Comparison of ENCODE assay signal across 9 mouse cellular contexts in the genomic region with DNA sequence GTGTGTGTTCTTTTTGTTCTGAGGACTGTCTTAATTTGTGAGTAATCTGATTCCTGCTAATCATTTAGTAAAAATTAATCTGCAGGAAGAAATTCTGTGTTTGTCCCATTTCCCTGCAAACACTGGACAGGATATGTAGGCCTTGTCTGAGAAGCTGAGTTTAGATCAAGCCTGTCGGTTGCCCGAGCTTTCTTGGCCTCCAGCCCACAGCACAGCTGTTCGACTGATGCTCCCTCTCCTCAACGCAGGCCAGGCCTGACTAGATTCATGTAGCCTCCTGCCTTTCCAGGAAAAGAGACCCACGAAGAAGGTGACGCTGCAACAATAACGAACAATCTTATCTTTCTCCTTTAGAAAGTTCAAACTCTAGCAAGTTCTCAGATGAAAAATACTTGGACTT.
DNase-seq lines count a peak whose midpoint lies in the region; ATAC-seq lines count a peak whose summit lies in the region.
"Had no signal": no experiment of that assay in that cellular context is flagged by ENCODE, and none has a peak within 500 bp of the region (broad histone marks: within the 10 kb centered on the region; RNA-seq: fewer than 3 reads in every experiment).

No protein-coding gene starts in this region.

- peak; percentile 83 to 91 for DNase-seq in cerebellum, postnatal 10 days
- DNase-seq in cerebellum, adult 9-10 months, result no peak
- DNase-seq in testis, postnatal 10 days (ENCODE audit: low spot score), result peak; percentile 81
- no peak for DNase-seq in testis, postnatal 14 days (ENCODE audit: low spot score)
- DNase-seq in hindbrain, embryonic 11.5 days (ENCODE audit: low spot score), result no peak
- DNase-seq in thymus, adult 18-20 months, result no peak

- H3K4me3 ChIP-seq in kidney, embryonic 16.5 days (ENCODE audit: low read length), result no peak overlapping the region
- no peak overlapping the region for H3K4me3 ChIP-seq in stomach, embryonic 15.5 days (replicated peaks)
- no peak overlapping the region for H3K4me3 ChIP-seq in hindbrain, embryonic 11.5 days (ENCODE audit: low read depth, low read length)
- H3K4me3 ChIP-seq: midbrain, embryonic 12.5 days had no signal

- no peaks in the 10 kb centered on the region for H3K9me3 ChIP-seq in kidney, embryonic 16.5 days (ENCODE audit: low read length)
- H3K9me3 ChIP-seq in stomach, embryonic 15.5 days, result no peaks in the 10 kb centered on the region
- H3K9me3 ChIP-seq in hindbrain, embryonic 11.5 days (ENCODE audit: control insufficient read depth, low read length), result no peaks in the 10 kb centered on the region
- H3K9me3 ChIP-seq: midbrain, embryonic 12.5 days had no signal

- H3K9ac ChIP-seq in kidney, embryonic 16.5 days (replicated peaks; ENCODE audit: low read length), result no peak overlapping the region
- no peak overlapping the region for H3K9ac ChIP-seq in stomach, embryonic 15.5 days
- no peak overlapping the region for H3K9ac ChIP-seq in hindbrain, embryonic 11.5 days (ENCODE audit: low read depth, low read length)
- H3K9ac ChIP-seq: midbrain, embryonic 12.5 days had no signal

- no peaks in the 10 kb centered on the region for H3K36me3 ChIP-seq in kidney, embryonic 16.5 days (ENCODE audit: insufficient read depth, low read length)
- no peaks in the 10 kb centered on the region for H3K36me3 ChIP-seq in stomach, embryonic 15.5 days
- H3K36me3 ChIP-seq in hindbrain, embryonic 11.5 days (ENCODE audit: control insufficient read depth, insufficient read depth, low read length), result no peaks in the 10 kb centered on the region
- H3K36me3 ChIP-seq: midbrain, embryonic 12.5 days had no signal

- peaks cover 12% of the 10 kb centered on the region for H3K4me1 ChIP-seq in kidney, embryonic 16.5 days (ENCODE audit: insufficient read depth, low read length)
- 0 out of 2 replicates have a peak, but pooled peaks cover 3% of the 10 kb centered on the region for H3K4me1 ChIP-seq in stomach, embryonic 15.5 days
- H3K4me1 ChIP-seq in hindbrain, embryonic 11.5 days (replicated peaks; ENCODE audit: control insufficient read depth, insufficient read depth, low read length), result no peaks in the 10 kb centered on the region
- H3K4me1 ChIP-seq: midbrain, embryonic 12.5 days had no signal

- no peak overlapping the region; the same call in 1 of the 2 replicates for H3K27ac ChIP-seq in kidney, embryonic 16.5 days (ENCODE audit: low read length)
- peak overlapping the region; percentile 10; the same call in 1 of the 2 replicates for H3K27ac ChIP-seq in stomach, embryonic 15.5 days
- no peak overlapping the region for H3K27ac ChIP-seq in hindbrain, embryonic 11.5 days (ENCODE audit: low read depth, low read length)
- H3K27ac ChIP-seq: midbrain, embryonic 12.5 days had no signal

- no peaks in the 10 kb centered on the region for H3K27me3 ChIP-seq in kidney, embryonic 16.5 days (ENCODE audit: insufficient read depth, low read length)
- no peaks in the 10 kb centered on the region for H3K27me3 ChIP-seq in stomach, embryonic 15.5 days (replicated peaks)
- no peaks in the 10 kb centered on the region for H3K27me3 ChIP-seq in hindbrain, embryonic 11.5 days (ENCODE audit: control insufficient read depth, insufficient read depth, low read length)
- H3K27me3 ChIP-seq: midbrain, embryonic 12.5 days had no signal

- 51% methylated on average over 7 of the region's 7 CpGs for WGBS in kidney, embryonic 16.5 days
- 33% methylated on average over 7 of the region's 7 CpGs for WGBS in stomach, embryonic 15.5 days
- 87% methylated on average over 7 of the region's 7 CpGs for WGBS in hindbrain, embryonic 11.5 days

- no peak overlapping the region for H3K4me2 ChIP-seq in kidney, embryonic 16.5 days (replicated peaks; ENCODE audit: low read depth, low read length)
- no peak overlapping the region for H3K4me2 ChIP-seq in stomach, embryonic 15.5 days
- H3K4me2 ChIP-seq in hindbrain, embryonic 11.5 days (replicated peaks; ENCODE audit: low read depth, low read length), result no peak overlapping the region
- H3K4me2 ChIP-seq: midbrain, embryonic 12.5 days had no signal

- peak; percentile 84; the same call in 1 of the 2 replicates for ATAC-seq in kidney, embryonic 16.5 days (ENCODE audit: low FRiP score, low TSS enrichment)
- peak; percentile 66; the same call in 1 of the 2 replicates for ATAC-seq in stomach, embryonic 15.5 days (ENCODE audit: insufficient read depth, low FRiP score, low read depth)
- no peak for ATAC-seq in hindbrain, embryonic 11.5 days (ENCODE audit: low FRiP score)

Comparison
In these comparisons a context has a peak if more than half of its experiments do, and no peak if none do; other contexts are left out.
1. DNase-seq: peak in cerebellum, postnatal 10 days (2 of 2) and testis, postnatal 10 days (single experiment); none in cerebellum, adult 9-10 months (single experiment), testis, postnatal 14 days (single experiment), hindbrain, embryonic 11.5 days (single experiment) and thymus, adult 18-20 months (0 of 2).